Mouse (Mus musculus): ENCODE data around the gene Abhd11.

Gene Abhd11

DNA sequence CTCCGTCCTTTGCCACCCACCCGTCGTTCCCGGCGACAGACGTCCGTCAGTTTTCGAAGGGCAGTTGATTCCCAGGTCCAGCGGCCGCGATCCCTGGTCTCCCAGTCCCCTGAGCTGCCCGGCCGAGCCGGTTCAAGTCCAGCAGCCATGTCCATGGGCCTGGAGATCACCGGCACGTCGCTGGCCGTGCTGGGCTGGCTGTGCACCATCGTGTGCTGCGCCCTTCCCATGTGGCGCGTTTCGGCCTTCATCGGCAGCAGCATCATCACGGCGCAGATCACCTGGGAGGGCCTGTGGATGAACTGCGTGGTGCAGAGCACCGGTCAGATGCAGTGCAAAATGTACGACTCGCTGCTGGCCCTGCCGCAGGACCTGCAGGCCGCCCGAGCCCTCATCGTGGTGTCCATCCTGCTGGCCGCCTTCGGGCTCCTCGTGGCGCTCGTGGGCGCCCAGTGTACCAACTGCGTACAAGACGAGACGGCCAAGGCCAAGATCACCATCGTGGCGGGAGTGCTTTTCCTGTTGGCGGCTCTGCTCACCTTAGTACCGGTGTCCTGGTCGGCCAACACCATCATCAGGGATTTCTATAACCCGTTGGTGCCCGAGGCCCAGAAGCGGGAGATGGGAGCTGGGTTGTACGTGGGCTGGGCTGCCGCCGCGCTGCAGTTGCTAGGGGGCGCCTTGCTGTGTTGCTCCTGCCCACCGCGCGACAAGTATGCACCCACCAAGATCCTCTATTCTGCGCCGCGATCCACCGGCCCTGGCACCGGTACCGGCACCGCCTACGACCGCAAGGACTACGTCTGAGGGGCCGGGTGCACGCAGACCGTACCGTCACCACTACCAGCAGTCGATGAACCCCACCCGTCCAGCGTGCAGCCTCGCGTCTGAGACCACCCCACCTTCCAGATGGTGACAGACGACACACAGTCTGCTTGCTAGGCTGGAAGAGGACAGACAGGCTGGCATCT is 22.4 kb upstream of the Abhd11 start:
- no peak for DNase-seq (ENCODE audit: low read depth, low spot score)

GRCm38 (mm10) chr5:134989166-134989565 is 19.8 kb upstream of the Abhd11 start:
- DNase-seq (ENCODE audit: low read depth, low spot score), result no peak

DNA sequence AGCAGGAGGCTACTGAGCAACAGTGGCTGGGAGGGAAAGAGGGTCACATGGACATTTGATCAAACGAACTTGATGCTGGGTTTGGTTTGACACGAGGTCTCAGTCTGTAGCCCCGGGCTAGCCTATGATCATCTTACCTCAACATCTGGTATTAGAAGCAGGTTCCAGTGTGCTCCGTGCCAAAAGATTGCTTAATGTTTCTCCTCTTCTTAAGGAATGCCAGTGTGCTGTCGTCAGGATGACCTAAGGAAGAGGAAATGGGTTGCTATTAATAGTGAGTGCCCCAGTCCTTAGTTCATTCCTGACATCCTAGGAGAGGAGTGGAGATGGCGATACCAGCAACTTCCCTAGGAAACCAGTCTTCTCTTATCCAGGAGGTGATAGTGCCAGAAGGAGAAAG is 19.2 kb upstream of the Abhd11 start:
- no peak for DNase-seq (ENCODE audit: low read depth, low spot score)

GRCm38 (mm10) chr5:134992566-134992965 is 16.4 kb upstream of the Abhd11 start:
- DNase-seq (ENCODE audit: low read depth, low spot score), result no peak

- DNase-seq (ENCODE audit: low read depth, low spot score), result no peak
Measured at GRCm38 (mm10) chr5:134998359-134998758, 10.6 kb upstream of the Abhd11 start.

DNA sequence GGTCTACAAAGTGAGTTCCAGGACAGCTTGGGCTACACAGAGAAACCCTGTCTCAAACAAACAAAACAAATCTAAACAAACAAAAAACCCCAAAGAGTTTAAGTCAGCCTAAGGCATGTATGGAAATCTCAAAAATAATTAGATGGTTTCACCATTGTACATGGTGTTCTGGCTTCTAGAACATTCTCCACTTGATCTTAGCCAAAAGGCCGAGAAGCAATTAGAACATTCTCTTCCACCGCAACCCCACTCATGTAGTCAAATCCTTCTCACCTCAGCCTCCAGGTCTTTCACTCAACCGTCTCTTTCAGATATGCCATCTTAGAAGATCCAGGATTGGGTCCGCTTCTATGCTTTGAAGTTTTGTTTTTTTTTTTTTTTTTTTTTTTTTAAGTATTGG is 9.2 kb upstream of the Abhd11 start:
- no peak for DNase-seq (ENCODE audit: low read depth, low spot score)

- peak; percentile 13 for DNase-seq (ENCODE audit: low read depth, low spot score)
Measured at GRCm38 (mm10) chr5:135000751-135001150, 8.2 kb upstream of the Abhd11 start.

- peak; percentile 45 for DNase-seq (ENCODE audit: low read depth, low spot score)
Measured at GRCm38 (mm10) chr5:135001309-135001708, 7.6 kb upstream of the Abhd11 start.

DNA sequence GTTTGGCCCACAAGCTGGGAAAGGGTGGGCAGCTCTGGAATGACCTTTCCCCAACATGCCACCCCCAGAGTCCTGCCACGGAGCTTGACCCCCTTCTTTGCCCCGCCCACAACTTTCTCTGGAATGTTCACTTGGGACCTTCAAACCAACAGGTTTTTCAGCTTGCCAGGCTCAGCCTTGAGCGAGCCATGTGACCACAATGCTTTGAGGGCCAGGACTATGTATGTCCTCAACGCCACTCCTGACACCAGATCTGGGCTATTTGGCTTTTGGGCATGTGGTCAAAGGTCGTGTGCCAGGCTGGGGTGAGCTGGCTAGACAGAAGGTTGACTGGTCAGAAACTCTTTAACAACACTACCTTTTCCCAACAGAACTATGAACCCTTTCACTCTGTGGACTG is 6.8 kb upstream of the Abhd11 start:
- no peak for DNase-seq (ENCODE audit: low read depth, low spot score)

DNA sequence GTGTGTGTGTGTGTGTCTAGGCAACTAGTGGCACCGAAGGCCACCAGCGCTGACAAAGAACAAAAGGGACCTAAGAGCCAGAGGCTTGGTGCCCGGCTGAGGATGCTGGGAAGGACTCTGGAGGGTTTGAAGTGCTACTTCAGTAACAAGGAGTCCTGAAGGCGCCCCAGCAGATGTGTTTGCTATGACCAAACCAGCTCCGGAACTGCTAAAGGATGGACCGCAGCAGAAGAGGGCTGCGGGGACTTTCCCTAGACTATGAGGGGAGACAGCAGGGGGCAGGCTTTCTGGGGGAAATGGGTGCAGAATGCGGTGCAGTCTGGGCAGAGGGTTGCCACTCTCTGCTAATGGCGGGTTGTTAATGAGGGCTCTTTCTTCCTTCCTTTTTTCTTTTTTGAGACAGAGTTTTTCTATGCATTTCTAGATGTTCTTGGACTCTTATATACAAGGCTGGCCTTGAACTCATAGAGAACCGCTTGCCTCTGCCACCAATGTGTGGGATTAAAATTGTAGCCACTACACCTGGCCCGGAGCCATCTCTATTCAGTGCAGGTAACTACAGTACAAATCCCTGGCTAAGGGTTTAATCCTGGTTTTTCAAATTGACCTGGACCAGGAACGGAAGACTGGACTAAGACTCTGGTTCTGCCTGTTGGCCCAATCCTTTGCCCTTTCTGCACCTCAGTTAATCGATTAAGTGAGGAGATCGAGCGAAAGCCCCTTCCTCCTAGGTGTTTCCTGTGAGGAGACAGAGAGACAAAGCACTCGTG is 965 bp upstream of the Abhd11 start:
- DNase-seq (ENCODE audit: low read depth, low spot score), result no peak

GRCm38 (mm10) chr5:135009590-135010319 is 803 bp downstream of the Abhd11 start:
- DNase-seq (ENCODE audit: low read depth, low spot score), result peak; percentile 94

DNA sequence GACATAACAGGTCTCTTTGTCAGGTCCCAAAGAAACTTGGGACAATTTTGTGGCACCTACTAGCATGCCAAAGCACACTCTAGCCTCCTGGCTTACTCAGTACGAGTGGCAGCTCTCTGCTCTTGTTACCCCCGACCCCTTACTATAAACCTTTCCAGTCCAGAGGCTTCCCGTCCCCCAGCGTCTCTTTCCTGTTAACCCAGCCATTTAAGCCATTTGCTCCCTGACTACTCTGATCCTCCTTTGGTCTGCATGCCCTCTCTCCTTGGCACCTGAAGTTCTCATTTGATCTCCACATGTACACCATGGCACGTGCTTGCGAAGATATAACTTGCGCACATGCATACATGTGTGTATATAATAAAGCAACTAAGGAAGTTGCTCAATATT is 1.4 kb downstream of the Abhd11 start:
- DNase-seq (ENCODE audit: low read depth, low spot score), result no peak

DNA sequence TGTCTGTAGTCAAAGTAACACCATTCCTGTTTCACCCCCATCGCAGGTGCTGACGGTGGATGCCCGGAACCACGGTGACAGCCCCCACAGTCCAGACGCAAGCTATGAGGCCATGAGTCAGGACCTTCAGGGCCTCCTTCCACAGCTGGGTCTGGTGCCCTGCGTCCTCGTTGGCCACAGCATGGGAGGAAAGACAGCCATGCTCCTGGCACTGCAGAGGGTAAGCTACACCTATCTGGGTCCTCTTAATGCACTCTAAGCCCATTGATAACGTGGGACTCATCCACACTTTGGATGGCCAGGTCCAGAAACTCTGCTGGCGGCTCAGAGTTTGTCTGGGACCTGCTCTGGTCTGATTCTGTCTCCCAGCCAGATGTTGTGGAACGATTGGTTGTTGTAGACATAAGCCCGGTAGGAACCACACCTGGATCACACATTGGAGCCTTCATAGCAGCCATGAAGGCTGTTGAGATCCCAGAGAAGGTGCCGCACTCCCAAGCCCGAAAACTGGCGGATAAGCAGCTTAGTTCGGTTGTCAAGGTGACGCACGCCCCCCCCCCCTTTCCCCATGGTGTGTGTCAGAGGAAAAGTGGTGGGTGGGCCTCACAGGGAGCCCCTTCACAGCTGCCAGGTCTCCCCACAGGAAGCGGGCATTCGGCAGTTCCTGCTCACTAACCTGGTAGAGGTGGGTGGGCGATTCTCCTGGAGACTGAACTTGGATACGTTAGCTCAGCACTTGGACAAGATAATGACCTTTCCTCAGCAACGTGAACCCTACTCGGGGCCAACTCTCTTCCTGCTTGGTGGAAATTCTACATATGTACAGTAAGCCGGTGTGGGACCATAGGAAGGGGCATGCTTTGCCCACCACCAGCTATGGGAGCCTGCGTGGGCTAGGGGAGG is 2.1 kb downstream of the Abhd11 start:
- DNase-seq (ENCODE audit: low read depth, low spot score), result no peak

DNA sequence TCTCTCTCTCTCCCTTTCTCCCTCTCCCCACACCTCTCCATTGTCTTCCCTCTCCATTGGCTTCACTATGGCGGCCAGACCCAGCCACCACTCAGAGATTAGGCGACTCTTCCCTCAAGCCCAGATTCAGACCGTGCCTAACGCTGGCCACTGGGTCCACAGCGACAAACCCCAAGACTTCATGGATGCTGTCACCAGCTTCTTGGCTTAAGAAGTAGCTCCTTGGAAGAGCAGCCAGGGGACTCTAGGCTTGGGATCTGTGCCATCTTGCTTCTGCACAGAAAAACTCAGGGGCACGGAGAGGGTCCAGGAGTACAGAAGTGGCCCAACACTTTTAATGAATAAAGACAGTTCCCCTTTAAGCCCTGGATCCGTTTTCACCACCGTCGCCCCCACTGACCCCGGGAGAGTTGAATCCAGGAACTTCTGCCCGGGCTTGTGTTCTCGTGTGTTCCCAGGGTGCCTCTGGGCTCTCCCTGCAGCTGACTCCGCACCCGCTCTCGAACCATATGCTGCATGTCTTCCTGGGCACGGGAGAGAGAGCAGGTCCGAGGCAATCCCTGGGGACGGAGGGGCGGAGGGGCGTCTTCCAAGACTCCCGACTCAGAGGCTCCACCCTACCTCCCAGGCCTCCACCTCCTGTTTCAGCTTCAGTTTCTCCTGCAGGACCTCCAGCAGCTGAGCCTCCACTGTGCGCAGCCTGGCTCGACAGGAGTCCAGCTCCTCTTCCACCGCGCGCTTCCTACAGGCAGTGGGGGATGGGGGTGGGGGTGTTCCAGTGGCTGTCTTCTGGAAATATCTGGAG is 3.1 kb downstream of the Abhd11 start:
- DNase-seq (ENCODE audit: low read depth, low spot score), result no peak

GRCm38 (mm10) chr5:135012671-135013441 is 3.9 kb downstream of the Abhd11 start:
- peak; percentile 82 for DNase-seq (ENCODE audit: low read depth, low spot score)

DNA sequence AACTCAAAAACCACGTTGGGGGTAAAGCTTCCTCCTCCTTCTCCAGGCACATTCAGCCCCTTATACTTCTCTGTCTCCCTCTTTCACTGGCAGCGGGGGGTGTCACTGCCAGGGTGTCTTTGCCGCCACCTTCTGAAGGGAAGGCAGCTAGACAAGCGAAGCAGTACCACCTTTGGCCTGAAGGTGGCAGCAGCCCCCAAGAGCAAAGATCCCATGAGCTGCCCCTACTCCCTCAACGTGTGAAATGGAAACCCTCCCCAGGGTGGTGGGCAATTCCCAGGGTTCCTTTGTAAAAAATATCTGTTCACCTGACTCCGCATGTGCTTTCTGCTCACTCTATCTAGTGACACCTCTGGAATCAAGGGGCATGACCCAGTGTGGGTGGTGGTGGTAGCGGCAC is 6.5 kb downstream of the Abhd11 start:
- peak; percentile 92 for DNase-seq (ENCODE audit: low read depth, low spot score)

GRCm38 (mm10) chr5:135016224-135016759 is 7.3 kb downstream of the Abhd11 start:
- DNase-seq (ENCODE audit: low read depth, low spot score), result no peak

- DNase-seq (ENCODE audit: low read depth, low spot score), result peak; percentile 91
Measured at GRCm38 (mm10) chr5:135021814-135022213, 12.9 kb downstream of the Abhd11 start.

Data from brain, adult 2 months (tissue).